8 mouse cellular contexts compared by ENCODE assay signal in genomic region chr7:114117444-114117905, GRCm38 (mm10). TPM values are rescaled to one million over a fixed set of nuclear protein-coding genes. Genes with fewer than 3 reads are reported as not detected.
DNase-seq lines count a peak whose midpoint lies in the region; ATAC-seq and TF ChIP-seq lines count a peak whose summit lies in the region.

Rras2 (minus strand) TSS chr7:114117781.

- H3K27ac ChIP-seq in intestine, postnatal 0 days (ENCODE audit: low read depth, low read length) = peak within 1 kb of the TSS; percentile 96
- peak within 1 kb of the TSS; percentile 91 for H3K27ac ChIP-seq in midbrain, embryonic 11.5 days (ENCODE audit: low read depth, low read length)

- intact Hi-C loops in left cerebral cortex, postnatal 36 days (cut with DNase I) = loop anchor here (10.0 kb wide), 1 partner anchor 53 kb away; no protein-coding TSS in a partner anchor

- peak within 1 kb of the TSS; percentile 91 for H3K4me3 ChIP-seq in intestine, postnatal 0 days (ENCODE audit: low read depth, low read length)
- peak within 1 kb of the TSS; percentile 82 for H3K4me3 ChIP-seq in midbrain, embryonic 11.5 days (ENCODE audit: low read depth, low read length)

- H3K9me3 ChIP-seq in intestine, postnatal 0 days (ENCODE audit: control insufficient read depth) = no peaks in the 10 kb centered on the region
- H3K9me3 ChIP-seq in midbrain, embryonic 11.5 days (ENCODE audit: control insufficient read depth, low read length) = no peaks in the 10 kb centered on the region

- H3K9ac ChIP-seq in intestine, postnatal 0 days (ENCODE audit: low read depth, low read length) = peak within 1 kb of the TSS; percentile 89
- H3K9ac ChIP-seq in midbrain, embryonic 11.5 days (ENCODE audit: low read length) = peak within 1 kb of the TSS; percentile 65

- peak within 1 kb of the TSS; percentile 82 for H3K4me2 ChIP-seq in intestine, postnatal 0 days (replicated peaks; ENCODE audit: low read depth)
- H3K4me2 ChIP-seq in midbrain, embryonic 11.5 days = peak within 1 kb of the TSS; percentile 79

- peak; percentile 97 for ATAC-seq in granulocyte monocyte progenitor cell, adult 5-6 weeks (replicated peaks; ENCODE audit: poor library complexity, severe bottlenecking)
- ATAC-seq in intestine, postnatal 0 days = peak; percentile 94
- peak; percentile 99 for ATAC-seq in midbrain, embryonic 11.5 days (ENCODE audit: low FRiP score)

- H3K27me3 ChIP-seq in intestine, postnatal 0 days (replicated peaks; ENCODE audit: control insufficient read depth, insufficient read depth, low read length) = no peaks in the 10 kb centered on the region
- H3K27me3 ChIP-seq in midbrain, embryonic 11.5 days (ENCODE audit: control insufficient read depth, insufficient read depth, low read length) = peaks cover 2% of the 10 kb centered on the region; the same call in 1 of the 2 replicates

- no peaks in the 10 kb centered on the region for H3K36me3 ChIP-seq in intestine, postnatal 0 days (ENCODE audit: control insufficient read depth, insufficient read depth)
- H3K36me3 ChIP-seq in midbrain, embryonic 11.5 days (ENCODE audit: control insufficient read depth, insufficient read depth, low read length) = no peaks in the 10 kb centered on the region

- under 1% methylated on average over 52 of the region's 55 CpGs for WGBS in intestine, postnatal 0 days
- WGBS in midbrain, embryonic 11.5 days = under 1% methylated on average over 55 of the region's 55 CpGs

- H3K4me1 ChIP-seq in intestine, postnatal 0 days (replicated peaks; ENCODE audit: control insufficient read depth, insufficient read depth, low read length) = 0 out of 2 replicates have a peak, but pooled peaks cover 4% of the 10 kb centered on the region
- H3K4me1 ChIP-seq in midbrain, embryonic 11.5 days (ENCODE audit: control insufficient read depth, insufficient read depth, low read length) = peaks cover 7% of the 10 kb centered on the region

- peak; percentile 38 for TF ChIP-seq CTCF in intestine, postnatal 0 days (IDR thresholded peaks at IDR 0.05; ENCODE audit: low read depth)

- DNase-seq in adrenal gland, adult 18-20 months (ENCODE audit: low spot score in 2 of 2) = peak; percentile 89 to 91
- DNase-seq in embryo, embryonic 11.5 days (ENCODE audit: low read depth, low spot score) = peak; percentile 87
- peak; percentile 86 to 89 for DNase-seq in left cerebral cortex, postnatal 36 days (ENCODE audit: low spot score in 2 of 2)
- DNase-seq in midbrain, embryonic 11.5 days (ENCODE audit: low spot score, missing footprints) = peak; percentile 98
- DNase-seq in skeletal muscle tissue, adult 2 months (ENCODE audit: low read depth, low spot score) = peak; percentile 63
- no peak for DNase-seq in MN1 (ENCODE audit: low spot score)

RNA-seq across cellular contexts. Expression of gene Rras2, which starts in this region (rescaled TPM):
- 10 to 100 TPM; 30.5 to 53.7 TPM for total RNA-seq in adrenal gland, adult 18-20 months (2021)
- total RNA-seq in granulocyte monocyte progenitor cell, adult 5-6 weeks (2014; fragmentation: Nextera tagmentation) = 0.97 and 3.5 TPM in 2 replicates
- total RNA-seq in granulocyte monocyte progenitor cell, adult 5-6 weeks (2017) = 1.1 and 1.6 TPM in 2 replicates
- 24.3 and 24.5 TPM in 2 replicates for polyA plus RNA-seq in intestine, postnatal 0 days (2015; fragmentation: Nextera tagmentation; extraction: Ambion mirVana)
- 10 to 100 TPM; 19.5 to 20.6 TPM for total RNA-seq in left cerebral cortex, postnatal 36 days (2021)
- polyA plus RNA-seq in midbrain, embryonic 11.5 days (2014; fragmentation: Nextera tagmentation; extraction: Ambion mirVana) = 26.7 and 30.7 TPM in 2 replicates

Comparison
In these comparisons a context has a peak if more than half of its experiments do, and no peak if none do; other contexts are left out.
1. RNA of gene Rras2 (total RNA-seq): 30.5 to 53.7 TPM in adrenal gland, adult 18-20 months and 19.5 to 20.6 TPM in left cerebral cortex, postnatal 36 days; 0.97 to 3.5 TPM in granulocyte monocyte progenitor cell, adult 5-6 weeks; every median in the first group is over 4 times any median in the second.
2. Peak in every context shown above with its lines, with median percentiles within 50 percentile points of each other: ATAC-seq.